Mouse (Mus musculus) kidney, embryonic 16.5 days (tissue): ENCODE results near the gene Acot4. TPM values are rescaled to one million over a fixed set of nuclear protein-coding genes. Genes with fewer than 3 reads are reported as not detected.
"Not testable (repeated sequence)": the region's sequence is repeated elsewhere in the genome, so short reads cannot be mapped to it uniquely, and the experiment has no call there.

Source experiments
- ATAC-seq: fragments of 200-750 bp; cut with Nextera tagmentation; 2 replicates; pipeline ENCODE4 v1.8.0; 2017; ENCODE audit warnings: moderate TSS enrichment; ENCODE audit not compliant: low FRiP score, low TSS enrichment
- H3K27ac ChIP-seq: fragments of 300-500 bp; sonication (generic); 2 replicates; pipeline ENCODE4 v1.5.1; 2014; ENCODE audit warnings: low read length
- H3K27me3 ChIP-seq: fragments of 300-500 bp; sonication (generic); 2 replicates; pipeline ENCODE4 v1.6.1; 2014; ENCODE audit warnings: low read length, control low read depth, mixed read lengths; ENCODE audit not compliant: insufficient read depth
- H3K36me3 ChIP-seq: fragments of 300-500 bp; sonication (generic); 2 replicates; pipeline ENCODE4 v1.6.1; 2014; ENCODE audit warnings: low read length, control low read depth, mixed read lengths; ENCODE audit not compliant: insufficient read depth
- H3K4me1 ChIP-seq: fragments of 300-500 bp; sonication (generic); 2 replicates; pipeline ENCODE4 v1.6.1; 2014; ENCODE audit warnings: low read length, control low read depth, mixed read lengths; ENCODE audit not compliant: insufficient read depth
- H3K4me2 ChIP-seq: fragments of 300-500 bp; sonication (generic); replicated peaks from 2 replicates; pipeline ENCODE4 v1.6.1; 2014; ENCODE audit warnings: low read depth, low read length
- H3K4me3 ChIP-seq: fragments of 300-500 bp; sonication (generic); 2 replicates; pipeline ENCODE4 v1.5.1; 2014; ENCODE audit warnings: mild to moderate bottlenecking, low read length
- H3K9ac ChIP-seq: fragments of 300-500 bp; sonication (generic); replicated peaks from 2 replicates; pipeline ENCODE4 v1.6.1; 2014; ENCODE audit warnings: low read length
- H3K9me3 ChIP-seq: fragments of 300-500 bp; sonication (generic); 2 replicates; pipeline ENCODE4 v1.6.1; 2016; ENCODE audit warnings: low read length, control low read depth
- WGBS: fragments of 180-500 bp; shearing (Covaris S2); extraction: QIAGEN DNeasy Blood & Tissue Kit; methylation state at CpG from one replicate; pipeline ENCODE4 v1.1.7; 2014; 5-methylcytosine and 5-hydroxymethylcytosine counted together
- polyA plus RNA-seq: library from polyadenylated mRNA; unstranded; fragments of >200 nt; fragmentation: Nextera tagmentation; extraction: Ambion mirVana; gene quantifications from 2 replicates; pipeline ENCODE4 v1.2.1, GENCODE M21; 2015

The Acot4 gene
- polyA plus RNA-seq, 1 experiment from 2014 or later, result 11.5 TPM

DNA sequence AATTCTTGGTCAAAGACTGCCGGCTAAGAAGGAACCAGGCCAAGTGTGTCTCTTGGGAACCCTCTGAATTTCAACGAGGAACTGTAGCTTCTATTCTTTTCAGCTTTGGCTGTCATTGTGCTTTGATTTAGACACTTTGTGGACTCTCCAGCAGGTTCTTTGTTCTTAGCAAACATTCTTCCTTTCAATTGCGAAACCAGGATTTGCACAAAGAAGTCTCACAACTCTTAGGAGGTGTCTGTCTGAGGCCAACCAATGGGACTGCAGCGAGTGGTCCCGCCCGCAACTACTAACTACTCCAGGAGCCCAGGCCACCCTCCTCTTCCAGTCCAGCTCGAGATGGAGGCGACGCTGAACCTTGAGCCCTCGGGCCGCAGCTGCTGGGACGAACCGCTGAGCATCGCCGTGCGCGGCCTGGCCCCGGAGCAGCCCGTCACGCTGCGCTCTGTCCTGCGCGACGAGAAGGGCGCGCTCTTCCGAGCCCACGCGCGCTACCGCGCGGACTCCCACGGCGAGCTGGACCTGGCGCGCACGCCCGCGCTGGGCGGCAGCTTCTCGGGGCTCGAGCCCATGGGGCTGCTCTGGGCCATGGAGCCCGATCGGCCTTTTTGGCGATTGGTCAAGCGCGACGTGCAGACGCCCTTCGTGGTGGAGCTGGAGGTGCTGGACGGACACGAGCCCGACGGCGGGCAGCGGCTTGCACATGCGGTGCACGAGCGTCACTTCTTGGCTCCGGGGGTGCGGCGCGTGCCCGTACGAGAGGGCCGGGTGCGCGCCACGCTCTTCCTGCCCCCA, 28.8 kb upstream of the Acot4 start, which contains the start of gene Acot1:
Acot1 (plus strand) TSS at position 320 of the 795 bp plus-strand sequence.
- H3K27me3 ChIP-seq, H3K36me3 ChIP-seq, H3K9me3 ChIP-seq: not testable (repeated sequence)
- WGBS, result 2% methylated on average over 50 of the region's 70 CpGs
- peak within 1 kb of the TSS; percentile 56 for H3K4me2 ChIP-seq
- H3K4me3 ChIP-seq, result peak within 1 kb of the TSS; percentile 52
- peak; percentile 97 for ATAC-seq
- peaks cover 28% of the 10 kb centered on the region for H3K4me1 ChIP-seq
- peak within 1 kb of the TSS; percentile 68 for H3K9ac ChIP-seq
- peak within 1 kb of the TSS; percentile 68 for H3K27ac ChIP-seq

DNA sequence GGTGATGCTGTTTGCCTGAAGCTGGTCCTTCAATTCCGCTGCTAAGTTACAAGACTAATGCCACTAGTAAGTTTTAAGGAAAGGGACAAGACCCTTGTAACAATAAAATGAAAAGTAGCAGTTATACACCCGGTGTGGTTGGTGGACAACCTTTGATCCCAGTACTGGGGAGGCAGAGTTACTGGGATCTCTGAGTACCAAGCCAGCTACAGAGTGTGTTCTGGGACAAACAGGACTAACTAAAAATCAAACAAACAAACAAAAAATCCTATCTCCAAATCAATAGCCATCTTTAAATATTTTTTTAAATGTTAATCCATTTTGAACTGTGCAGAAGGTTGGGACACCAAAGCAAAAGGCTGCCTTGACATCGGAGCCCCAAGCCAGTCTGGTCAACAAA, 28.0 kb upstream of the Acot4 start:
- 61% methylated on average over 3 of the region's 3 CpGs for WGBS
- Histone ChIP-seq H3K9ac (peak overlapping the region; percentile 68), H3K27ac (0 out of 2 replicates have a peak overlapping the region, but pooled peaks have one; percentile 34), H3K4me3 (peak overlapping the region; percentile 52), H3K4me2 (peak overlapping the region; percentile 56), H3K4me1 (peaks cover 28% of the 10 kb centered on the region), H3K27me3 (no peaks in the 10 kb centered on the region), H3K9me3 (no peaks in the 10 kb centered on the region), H3K36me3 (peaks cover 4% of the 10 kb centered on the region; the same call in 1 of the 2 replicates)
- no peak for ATAC-seq

DNA sequence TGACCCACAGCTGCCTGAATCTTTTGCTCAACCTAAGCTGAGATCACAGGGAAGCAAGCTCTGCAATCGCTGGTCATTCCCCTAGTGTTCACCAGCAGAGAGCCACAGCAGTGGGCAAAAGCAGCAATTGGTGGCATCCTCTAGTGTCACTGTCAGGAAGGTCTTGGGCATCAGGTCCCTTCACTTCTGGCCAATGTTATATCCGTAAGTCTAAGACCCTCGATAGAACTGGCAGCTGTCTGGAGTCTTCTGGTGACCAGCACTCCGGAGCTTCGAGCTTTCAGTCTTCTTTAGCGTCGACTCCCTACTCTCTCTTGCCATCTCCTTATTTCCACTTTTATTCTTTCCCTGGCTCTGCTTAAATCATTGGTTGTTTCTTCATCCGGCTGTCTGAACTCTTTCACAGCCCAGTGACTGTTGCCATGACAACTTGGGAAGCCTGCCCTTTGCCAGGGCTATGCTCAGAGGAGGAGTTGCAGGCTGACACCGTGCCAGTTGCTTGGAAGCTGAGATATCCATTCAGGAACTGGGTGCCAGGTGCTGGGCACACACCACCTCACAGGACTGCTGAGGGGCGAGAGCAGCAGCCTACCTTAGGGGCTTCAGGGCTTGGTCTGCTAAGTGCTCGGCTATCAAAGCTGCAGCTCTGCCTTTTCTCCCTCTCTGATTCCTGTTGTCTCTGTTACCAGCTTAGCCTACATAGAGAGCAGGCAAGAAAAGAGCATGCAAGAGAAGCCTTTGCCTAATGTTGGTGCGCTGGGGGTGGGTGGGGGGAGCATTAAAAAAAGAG, 26.7 kb upstream of the Acot4 start:
- H3K4me2 ChIP-seq, result peak overlapping the region; percentile 56
- peak overlapping the region; percentile 19 for H3K4me3 ChIP-seq
- no peaks in the 10 kb centered on the region for H3K9me3 ChIP-seq
- H3K9ac ChIP-seq, result 0 out of 2 replicates have a peak overlapping the region, but pooled peaks have one; percentile 23
- H3K27ac ChIP-seq, result peak overlapping the region; percentile 67
- no peaks in the 10 kb centered on the region for H3K27me3 ChIP-seq
- peak; percentile 81 for ATAC-seq
- peaks cover 9% of the 10 kb centered on the region; the same call in 1 of the 2 replicates for H3K36me3 ChIP-seq
- peaks cover 28% of the 10 kb centered on the region for H3K4me1 ChIP-seq
- WGBS, result 28% methylated on average over 12 of the region's 12 CpGs

DNA sequence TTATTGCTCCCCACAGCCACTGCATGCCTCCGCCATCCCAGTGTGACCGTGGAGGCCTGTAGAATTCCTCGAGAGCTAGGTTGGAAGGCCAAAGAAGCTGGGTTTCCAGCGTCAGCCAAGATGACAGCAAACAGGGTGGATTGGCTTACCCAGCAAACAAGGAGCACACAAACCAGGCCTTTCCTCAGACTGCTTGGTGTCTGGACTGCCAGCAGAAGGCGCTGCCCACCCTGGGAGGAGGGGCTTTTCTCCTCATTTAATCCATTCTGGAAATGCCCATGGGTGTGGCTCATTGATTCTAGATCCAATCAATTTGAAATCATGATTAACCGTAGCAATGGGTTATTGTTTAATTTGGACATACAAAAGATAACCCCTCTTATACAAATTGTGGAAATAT, 25.0 kb upstream of the Acot4 start:
- no peak overlapping the region for H3K4me3 ChIP-seq
- WGBS, result 74% methylated on average over 6 of the region's 6 CpGs
- ATAC-seq, result no peak
- H3K9me3 ChIP-seq, result no peaks in the 10 kb centered on the region
- H3K4me2 ChIP-seq, result no peak overlapping the region
- peaks cover 13% of the 10 kb centered on the region; the same call in 1 of the 2 replicates for H3K36me3 ChIP-seq
- H3K9ac ChIP-seq, result no peak overlapping the region
- H3K4me1 ChIP-seq, result peaks cover 28% of the 10 kb centered on the region
- no peaks in the 10 kb centered on the region for H3K27me3 ChIP-seq
- H3K27ac ChIP-seq, result no peak overlapping the region

DNA sequence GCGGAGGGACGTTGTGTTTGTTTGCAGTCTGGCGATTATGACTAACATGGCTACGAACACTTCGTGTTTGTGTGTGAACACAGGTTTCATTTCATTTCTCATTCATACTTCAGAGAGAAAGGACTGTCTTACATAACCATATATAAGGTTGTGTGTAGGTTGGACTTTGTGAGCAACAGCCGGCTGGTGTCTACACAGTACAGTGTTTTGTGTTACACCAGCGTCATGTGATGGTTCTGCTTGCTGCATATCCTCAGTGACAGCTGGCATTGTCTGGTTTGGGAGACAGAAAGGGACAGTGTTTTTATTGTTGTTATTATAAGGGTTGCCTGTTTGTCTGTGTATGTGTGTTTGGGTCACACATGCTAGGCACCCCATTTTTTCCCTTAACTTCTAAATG, 24.5 kb upstream of the Acot4 start:
- no peaks in the 10 kb centered on the region for H3K27me3 ChIP-seq
- no peak overlapping the region for H3K4me2 ChIP-seq
- ATAC-seq, result no peak
- WGBS, result 92% methylated on average over 7 of the region's 7 CpGs
- H3K4me3 ChIP-seq, result no peak overlapping the region
- H3K9me3 ChIP-seq, result no peaks in the 10 kb centered on the region
- H3K9ac ChIP-seq, result no peak overlapping the region
- no peak overlapping the region for H3K27ac ChIP-seq
- H3K36me3 ChIP-seq, result peaks cover 13% of the 10 kb centered on the region; the same call in 1 of the 2 replicates
- peaks cover 24% of the 10 kb centered on the region for H3K4me1 ChIP-seq

DNA sequence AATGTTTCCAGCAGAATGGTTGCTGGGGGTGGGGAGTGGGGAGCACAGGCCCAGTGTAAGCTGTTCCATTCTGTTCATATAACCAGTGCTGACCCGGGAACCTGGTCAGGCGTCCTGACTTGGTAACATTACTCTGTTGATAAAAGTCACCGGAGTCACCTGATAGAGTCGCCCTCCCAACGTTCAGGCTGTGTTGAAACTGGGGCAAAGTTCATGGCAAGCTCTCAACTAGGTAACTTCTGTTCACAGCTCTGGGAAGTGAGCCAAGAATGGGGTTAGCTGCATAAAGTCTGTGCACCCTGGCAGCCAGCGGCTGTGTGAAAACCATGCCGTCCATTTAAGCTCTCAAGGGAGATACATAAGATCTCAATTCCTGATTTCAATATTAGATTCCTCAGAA, 17.7 kb upstream of the Acot4 start:
- H3K4me1 ChIP-seq, H3K9ac ChIP-seq, H3K4me3 ChIP-seq, H3K27me3 ChIP-seq, H3K9me3 ChIP-seq, H3K4me2 ChIP-seq, H3K36me3 ChIP-seq, H3K27ac ChIP-seq: not testable (repeated sequence)
- peak; percentile 85 for ATAC-seq
- WGBS, result 17% methylated on average over 7 of the region's 7 CpGs

DNA sequence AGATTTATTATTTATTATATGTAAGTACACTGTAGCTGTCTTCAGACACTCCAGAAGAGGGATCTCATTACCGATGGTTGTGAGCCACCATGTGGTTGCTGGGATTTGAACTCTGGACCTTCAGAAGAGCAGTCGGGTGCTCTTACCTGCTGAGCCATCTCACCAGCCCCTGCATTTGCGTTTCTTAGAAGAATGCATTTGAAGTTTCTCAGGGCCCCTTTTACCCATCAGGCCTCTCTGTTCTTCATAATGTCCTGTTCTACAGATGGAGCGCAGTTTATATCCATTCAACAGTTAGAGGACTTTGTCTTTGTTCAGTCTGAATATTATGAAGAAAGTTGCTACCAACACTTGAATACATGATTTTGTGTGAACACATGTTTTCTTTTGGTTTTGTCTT, 15.9 kb upstream of the Acot4 start:
- H3K27me3 ChIP-seq, H3K27ac ChIP-seq, H3K9ac ChIP-seq, H3K36me3 ChIP-seq, H3K4me2 ChIP-seq, H3K9me3 ChIP-seq, H3K4me1 ChIP-seq, H3K4me3 ChIP-seq, ATAC-seq: not testable (repeated sequence)
- 93% methylated on average over 4 of the region's 4 CpGs for WGBS

DNA sequence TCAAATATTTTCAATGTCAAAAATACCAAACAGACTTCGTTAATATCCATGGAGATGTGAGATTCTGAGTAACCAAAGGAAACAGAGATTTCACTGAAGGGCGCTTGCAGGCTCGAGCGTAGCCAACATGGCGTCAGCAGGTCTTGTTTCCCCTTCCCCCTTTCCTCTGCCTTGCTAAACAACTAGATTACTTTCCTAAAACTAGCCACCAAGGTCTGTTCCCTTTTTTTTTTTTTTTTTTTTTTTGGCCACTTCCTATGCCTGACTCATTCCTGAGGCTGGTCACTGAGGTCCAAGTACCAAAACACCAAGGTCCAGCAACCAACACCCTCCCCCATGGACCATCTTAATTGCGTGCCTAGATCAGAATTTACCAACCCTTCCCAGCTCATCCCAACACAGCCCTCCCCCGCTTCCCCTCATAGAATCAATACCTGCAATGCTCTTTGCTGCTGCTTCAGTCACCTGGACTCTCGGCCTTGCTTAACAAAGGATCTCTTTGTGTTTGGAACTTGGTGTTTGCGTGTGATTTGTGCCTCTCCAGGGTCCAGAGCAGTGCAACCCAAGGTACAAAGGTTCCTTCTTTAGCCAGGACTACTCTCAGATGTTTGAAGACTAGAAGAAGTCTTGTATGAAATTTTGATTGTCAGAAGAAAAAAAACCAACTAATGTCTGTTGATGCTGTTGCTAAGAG, 15.0 kb upstream of the Acot4 start:
- Histone ChIP-seq H3K4me3 (no peak overlapping the region), H3K36me3 (no peaks in the 10 kb centered on the region), H3K27me3 (no peaks in the 10 kb centered on the region), H3K27ac (no peak overlapping the region), H3K4me2 (no peak overlapping the region), H3K4me1 (no peaks in the 10 kb centered on the region), H3K9me3 (no peaks in the 10 kb centered on the region), H3K9ac (no peak overlapping the region)
- 77% methylated on average over 9 of the region's 9 CpGs for WGBS
- no peak for ATAC-seq

DNA sequence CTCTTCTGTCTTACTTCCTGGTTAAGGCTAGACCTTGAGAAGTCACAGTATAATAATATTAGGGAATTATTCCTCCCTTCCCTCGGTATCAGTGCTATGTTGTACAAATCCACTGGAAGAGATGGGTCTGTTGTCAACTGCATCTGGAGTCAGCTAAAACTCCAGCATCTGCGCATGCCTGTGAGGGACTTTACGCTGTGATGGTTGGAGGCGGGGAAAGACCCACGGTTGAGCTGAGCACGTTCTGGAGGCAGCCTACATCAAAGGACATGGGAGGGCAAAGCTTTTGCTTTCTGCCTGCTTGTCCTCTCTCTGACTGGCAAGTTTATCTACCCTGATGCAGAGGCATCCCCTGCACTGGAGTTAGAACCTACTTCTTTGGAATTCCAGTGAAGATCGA, 12.3 kb upstream of the Acot4 start:
- no peak overlapping the region for H3K4me2 ChIP-seq
- H3K4me1 ChIP-seq, result no peaks in the 10 kb centered on the region
- no peaks in the 10 kb centered on the region for H3K9me3 ChIP-seq
- H3K9ac ChIP-seq, result no peak overlapping the region
- no peak overlapping the region for H3K4me3 ChIP-seq
- ATAC-seq, result no peak
- no peak overlapping the region for H3K27ac ChIP-seq
- WGBS, result 76% methylated on average over 7 of the region's 7 CpGs
- H3K27me3 ChIP-seq, result no peaks in the 10 kb centered on the region
- H3K36me3 ChIP-seq, result no peaks in the 10 kb centered on the region
